Mouse (Mus musculus): ENCODE data around the gene Nat8f6. TPM values are rescaled to one million over a fixed set of nuclear protein-coding genes. Genes with fewer than 3 reads are reported as not detected.
"Not testable (repeated sequence)": the region's sequence is repeated elsewhere in the genome, so short reads cannot be mapped to it uniquely, and the experiment has no call there.

The Nat8f6 gene
- polyA plus RNA-seq, 1 experiment from 2014 or later: not detected

- Histone ChIP-seq H3K4me3 (no peak within 1 kb of the TSS), H3K36me3 (no peaks in the 10 kb centered on the region), H3K9ac (no peak within 1 kb of the TSS), H3K27ac (no peak within 1 kb of the TSS), H3K9me3 (no peaks in the 10 kb centered on the region), H3K4me1 (no peaks in the 10 kb centered on the region), H3K4me2 (replicated peaks) (no peak within 1 kb of the TSS), H3K27me3 (no peaks in the 10 kb centered on the region)
- WGBS: 77% methylated on average over 7 of the region's 7 CpGs
- no peak for ATAC-seq (ENCODE audit: low FRiP score, low read depth)
Observed at GRCm38 (mm10) chr6:85831796-85832321, 11.1 kb upstream of the Nat8f6 start, which contains the start of gene Nat8. TSS of gene Nat8 (minus strand) at chr6:85832082.

GRCm38 (mm10) chr6:85829462-85829861, 8.7 kb upstream of the Nat8f6 start:
- no peak for ATAC-seq (ENCODE audit: low FRiP score, low read depth)
- no peak overlapping the region for H3K4me2 ChIP-seq (replicated peaks)

GRCm38 (mm10) chr6:85825886-85826285, 5.1 kb upstream of the Nat8f6 start:
- 90% methylated on average over 2 of the region's 2 CpGs for WGBS

More at GRCm38 (mm10) chr6:85829462-85829861, 8.7 kb upstream of the Nat8f6 start:
- no peak overlapping the region for H3K27ac ChIP-seq
- no peak overlapping the region for H3K9ac ChIP-seq
- no peaks in the 10 kb centered on the region for H3K36me3 ChIP-seq
- 31% methylated on average over 1 of the region's 1 CpGs for WGBS
- no peak overlapping the region for H3K4me3 ChIP-seq
- H3K9me3 ChIP-seq: no peaks in the 10 kb centered on the region
- H3K4me1 ChIP-seq: no peaks in the 10 kb centered on the region
- no peaks in the 10 kb centered on the region for H3K27me3 ChIP-seq

GRCm38 (mm10) chr6:85823382-85824090, 2.8 kb upstream of the Nat8f6 start:
- Histone ChIP-seq H3K4me1 (no peaks in the 10 kb centered on the region), H3K36me3 (no peaks in the 10 kb centered on the region), H3K27ac (no peak overlapping the region), H3K27me3 (no peaks in the 10 kb centered on the region), H3K4me2 (replicated peaks) (no peak overlapping the region), H3K4me3 (no peak overlapping the region), H3K9ac (no peak overlapping the region), H3K9me3 (no peaks in the 10 kb centered on the region)
- ATAC-seq (ENCODE audit: low FRiP score, low read depth): no peak
- 94% methylated on average over 1 of the region's 1 CpGs for WGBS

More at GRCm38 (mm10) chr6:85825886-85826285, 5.1 kb upstream of the Nat8f6 start:
- no peaks in the 10 kb centered on the region for H3K9me3 ChIP-seq
- H3K4me2 ChIP-seq (replicated peaks): no peak overlapping the region
- no peak overlapping the region for H3K9ac ChIP-seq
- H3K4me1 ChIP-seq: no peaks in the 10 kb centered on the region
- H3K4me3 ChIP-seq: no peak overlapping the region
- H3K27ac ChIP-seq: no peak overlapping the region
- H3K36me3 ChIP-seq: no peaks in the 10 kb centered on the region
- H3K27me3 ChIP-seq: no peaks in the 10 kb centered on the region
- no peak for ATAC-seq (ENCODE audit: low FRiP score, low read depth)

GRCm38 (mm10) chr6:85822286-85822685, 1.5 kb upstream of the Nat8f6 start:
- H3K27ac ChIP-seq: no peak overlapping the region
- no peaks in the 10 kb centered on the region for H3K9me3 ChIP-seq
- no peak overlapping the region for H3K4me2 ChIP-seq (replicated peaks)
- no peak overlapping the region for H3K9ac ChIP-seq
- no peaks in the 10 kb centered on the region for H3K4me1 ChIP-seq
- ATAC-seq (ENCODE audit: low FRiP score, low read depth): no peak
- WGBS: 91% methylated on average over 4 of the region's 4 CpGs
- H3K36me3 ChIP-seq: no peaks in the 10 kb centered on the region
- no peak overlapping the region for H3K4me3 ChIP-seq
- H3K27me3 ChIP-seq: no peaks in the 10 kb centered on the region

- Histone ChIP-seq H3K27me3 (no peaks in the 10 kb centered on the region), H3K4me3 (no peak overlapping the region), H3K9me3 (no peaks in the 10 kb centered on the region; the same call in 1 of the 2 replicates), H3K27ac (no peak overlapping the region), H3K36me3 (no peaks in the 10 kb centered on the region), H3K4me2 (replicated peaks) (no peak overlapping the region), H3K9ac (no peak overlapping the region), H3K4me1 (no peaks in the 10 kb centered on the region)
- 48% methylated on average over 1 of the region's 1 CpGs for WGBS
- ATAC-seq (ENCODE audit: low FRiP score, low read depth): no peak
Observed at GRCm38 (mm10) chr6:85818338-85818737, 2.4 kb downstream of the Nat8f6 start.

GRCm38 (mm10) chr6:85813339-85813738, 7.4 kb downstream of the Nat8f6 start:
- H3K4me1 ChIP-seq: no peaks in the 10 kb centered on the region
- WGBS: 75% methylated on average over 2 of the region's 2 CpGs
- no peaks in the 10 kb centered on the region; the same call in 1 of the 2 replicates for H3K9me3 ChIP-seq
- H3K27ac ChIP-seq: no peak overlapping the region
- no peaks in the 10 kb centered on the region for H3K27me3 ChIP-seq
- H3K4me2 ChIP-seq (replicated peaks): no peak overlapping the region
- H3K9ac ChIP-seq: no peak overlapping the region
- H3K36me3 ChIP-seq: no peaks in the 10 kb centered on the region
- no peak overlapping the region for H3K4me3 ChIP-seq
- no peak for ATAC-seq (ENCODE audit: low FRiP score, low read depth)

- H3K27ac ChIP-seq; H3K9me3 ChIP-seq; H3K36me3 ChIP-seq; ATAC-seq (ENCODE audit: low FRiP score, low read depth); H3K4me2 ChIP-seq (replicated peaks); H3K27me3 ChIP-seq; H3K9ac ChIP-seq; H3K4me3 ChIP-seq; H3K4me1 ChIP-seq: not testable (repeated sequence)
- WGBS: 33% methylated on average over 3 of the region's 3 CpGs
Observed at GRCm38 (mm10) chr6:85810942-85811537, 9.7 kb downstream of the Nat8f6 start.

GRCm38 (mm10) chr6:85810514-85810913, 10.2 kb downstream of the Nat8f6 start:
- not testable (repeated sequence) for H3K36me3 ChIP-seq; H3K4me1 ChIP-seq; H3K9me3 ChIP-seq; H3K4me3 ChIP-seq; H3K27me3 ChIP-seq; ATAC-seq (ENCODE audit: low FRiP score, low read depth); H3K9ac ChIP-seq; H3K27ac ChIP-seq; H3K4me2 ChIP-seq (replicated peaks)
- WGBS: 90% methylated on average over 3 of the region's 3 CpGs

GRCm38 (mm10) chr6:85809784-85810183, 11.0 kb downstream of the Nat8f6 start:
- H3K27me3 ChIP-seq; H3K4me3 ChIP-seq; ATAC-seq (ENCODE audit: low FRiP score, low read depth); H3K36me3 ChIP-seq; H3K4me2 ChIP-seq (replicated peaks); H3K9me3 ChIP-seq; H3K27ac ChIP-seq; H3K9ac ChIP-seq; H3K4me1 ChIP-seq: not testable (repeated sequence)
- 67% methylated on average over 3 of the region's 3 CpGs for WGBS

- H3K36me3 ChIP-seq; H3K27me3 ChIP-seq; H3K4me3 ChIP-seq; ATAC-seq (ENCODE audit: low FRiP score, low read depth); H3K9me3 ChIP-seq; H3K27ac ChIP-seq; H3K4me2 ChIP-seq (replicated peaks); H3K9ac ChIP-seq; H3K4me1 ChIP-seq: not testable (repeated sequence)
- 63% methylated on average over 5 of the region's 5 CpGs for WGBS
Observed at GRCm38 (mm10) chr6:85803180-85803579, 17.6 kb downstream of the Nat8f6 start.

- H3K4me1 ChIP-seq; H3K4me2 ChIP-seq (replicated peaks); H3K27me3 ChIP-seq; H3K36me3 ChIP-seq; H3K27ac ChIP-seq; ATAC-seq (ENCODE audit: low FRiP score, low read depth); H3K4me3 ChIP-seq; H3K9me3 ChIP-seq; H3K9ac ChIP-seq: not testable (repeated sequence)
- 72% methylated on average over 13 of the region's 13 CpGs for WGBS
Observed at GRCm38 (mm10) chr6:85765532-85765931, 55.2 kb downstream of the Nat8f6 start, which contains the start of gene Nat8f3. TSS of gene Nat8f3 (minus strand) at chr6:85765754.
